Mouse (Mus musculus): ENCODE data around the gene Ccdc33.

GRCm38 (mm10) chr9:58047061-58047460 is 71.6 kb downstream of the Ccdc33 start:
- TF ChIP-seq CTCF (IDR thresholded peaks at IDR 0.05; ENCODE audit: insufficient read depth, low read length), result no peak
- TF ChIP-seq POLR2A (IDR thresholded peaks at IDR 0.05; ENCODE audit: borderline replicate concordance, extremely low read depth, low read depth, low read length), result no peak
